Mouse (Mus musculus) liver, embryonic 11.5 days (tissue): ENCODE results near the gene Pdcd2l. TPM values are rescaled to one million over a fixed set of nuclear protein-coding genes. Genes with fewer than 3 reads are reported as not detected.
"Not testable (repeated sequence)": the region's sequence is repeated elsewhere in the genome, so short reads cannot be mapped to it uniquely, and the experiment has no call there.

Experiments
- ATAC-seq: fragments of 200-750 bp; cut with Nextera tagmentation; replicated peaks from 2 replicates; pipeline ENCODE4 v1.8.0; 2017; ENCODE audit warnings: moderate number of reproducible peaks, mild to moderate bottlenecking, moderate TSS enrichment, moderate library complexity; ENCODE audit not compliant: low FRiP score
- DNase-seq: peaks from one replicate; pipeline ENCODE4 v3.0.0-alpha.2; 2017; ENCODE audit warnings: low spot score
- H3K27ac ChIP-seq: fragments of 300-500 bp; sonication (generic); 2 replicates; pipeline ENCODE4 v1.5.1; 2014; ENCODE audit warnings: mild to moderate bottlenecking, low read depth, low read length, control low read depth
- H3K27me3 ChIP-seq: fragments of 300-500 bp; sonication (generic); replicated peaks from 2 replicates; pipeline ENCODE4 v1.6.1; 2014; ENCODE audit warnings: low read length, mixed read lengths; ENCODE audit not compliant: control insufficient read depth, insufficient read depth
- H3K36me3 ChIP-seq: fragments of 300-500 bp; sonication (generic); 2 replicates; pipeline ENCODE4 v1.6.1; 2014; ENCODE audit warnings: mild to moderate bottlenecking, low read length, moderate library complexity, mixed read lengths; ENCODE audit not compliant: control insufficient read depth, insufficient read depth
- H3K4me1 ChIP-seq: fragments of 300-500 bp; sonication (generic); replicated peaks from 2 replicates; pipeline ENCODE4 v1.6.1; 2014; ENCODE audit warnings: low read length, mixed read lengths; ENCODE audit not compliant: control insufficient read depth, insufficient read depth
- H3K4me2 ChIP-seq: fragments of 300-500 bp; sonication (generic); 2 replicates; pipeline ENCODE4 v1.6.1; 2014; ENCODE audit warnings: mild to moderate bottlenecking, control low read depth, moderate library complexity
- H3K4me3 ChIP-seq: fragments of 300-500 bp; sonication (generic); 2 replicates; pipeline ENCODE4 v1.5.1; 2014; ENCODE audit warnings: low read depth, low read length, control low read depth
- H3K9ac ChIP-seq: fragments of 300-500 bp; sonication (generic); 2 replicates; pipeline ENCODE4 v1.6.1; 2014; ENCODE audit warnings: low read depth, low read length, control low read depth
- H3K9me3 ChIP-seq: fragments of 300-500 bp; sonication (generic); 2 replicates; pipeline ENCODE4 v1.6.1; 2016; ENCODE audit warnings: low read length, inconsistent platforms, mixed read lengths; ENCODE audit not compliant: control insufficient read depth
- WGBS: fragments of 180-500 bp; shearing (Covaris S2); extraction: QIAGEN DNeasy Blood & Tissue Kit; methylation state at CpG from one replicate; pipeline ENCODE4 v1.1.7; 2014; 5-methylcytosine and 5-hydroxymethylcytosine counted together
- polyA plus RNA-seq: library from polyadenylated mRNA; unstranded; fragments of >200 nt; fragmentation: Nextera tagmentation; extraction: Ambion mirVana; gene quantifications from 2 replicates; pipeline ENCODE4 v1.2.1, GENCODE M21; 2014

Gene Pdcd2l
- polyA plus RNA-seq, 1 experiment from 2014 or later = 62.8 TPM

GRCm38 (mm10) chr7:34198346-34198745 lies 1.9 kb upstream of the Pdcd2l start:
- H3K4me2 ChIP-seq = no peak overlapping the region
- no peak overlapping the region for H3K9ac ChIP-seq
- ATAC-seq (no peak), DNase-seq (no peak)
- no peak overlapping the region for H3K27ac ChIP-seq
- no peaks in the 10 kb centered on the region for H3K27me3 ChIP-seq
- H3K36me3 ChIP-seq = peaks cover 32% of the 10 kb centered on the region
- 40% methylated on average over 3 of the region's 3 CpGs for WGBS
- H3K4me3 ChIP-seq = no peak overlapping the region
- no peaks in the 10 kb centered on the region for H3K9me3 ChIP-seq
- peaks cover 3% of the 10 kb centered on the region; the same call in 1 of the 2 replicates for H3K4me1 ChIP-seq

DNA sequence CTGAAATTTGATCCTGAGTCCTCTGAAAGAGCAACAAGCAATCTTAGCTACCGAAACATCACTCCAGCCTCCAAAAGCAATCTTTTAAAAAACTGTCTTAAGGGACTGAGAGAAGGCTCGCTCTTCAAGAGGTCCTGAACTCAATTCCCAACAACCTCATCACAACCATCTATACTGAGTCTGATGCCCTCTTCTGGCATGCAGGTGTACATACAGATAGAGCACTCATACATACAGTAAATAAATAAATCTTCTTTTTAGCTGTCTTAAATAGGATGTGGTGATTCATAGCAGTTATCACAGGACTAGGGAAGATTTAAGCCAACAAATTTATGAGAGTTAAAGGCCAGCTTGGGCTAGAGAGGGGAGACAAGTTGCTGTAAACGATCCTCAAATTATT lies 829 bp downstream of the Pdcd2l start:
- no peak overlapping the region for H3K27ac ChIP-seq
- peak overlapping the region; percentile 72 for H3K4me2 ChIP-seq
- peak overlapping the region; percentile 70 for H3K4me3 ChIP-seq
- no peaks in the 10 kb centered on the region for H3K9me3 ChIP-seq
- WGBS = 45% methylated on average over 3 of the region's 3 CpGs
- 0 out of 2 replicates have a peak, but pooled peaks have one; percentile 40 for ATAC-seq
- H3K4me1 ChIP-seq = peaks cover 3% of the 10 kb centered on the region; the same call in 1 of the 2 replicates
- no peak for DNase-seq
- no peaks in the 10 kb centered on the region for H3K27me3 ChIP-seq
- peak overlapping the region; percentile 64 for H3K9ac ChIP-seq
- H3K36me3 ChIP-seq = peaks cover 16% of the 10 kb centered on the region

DNA sequence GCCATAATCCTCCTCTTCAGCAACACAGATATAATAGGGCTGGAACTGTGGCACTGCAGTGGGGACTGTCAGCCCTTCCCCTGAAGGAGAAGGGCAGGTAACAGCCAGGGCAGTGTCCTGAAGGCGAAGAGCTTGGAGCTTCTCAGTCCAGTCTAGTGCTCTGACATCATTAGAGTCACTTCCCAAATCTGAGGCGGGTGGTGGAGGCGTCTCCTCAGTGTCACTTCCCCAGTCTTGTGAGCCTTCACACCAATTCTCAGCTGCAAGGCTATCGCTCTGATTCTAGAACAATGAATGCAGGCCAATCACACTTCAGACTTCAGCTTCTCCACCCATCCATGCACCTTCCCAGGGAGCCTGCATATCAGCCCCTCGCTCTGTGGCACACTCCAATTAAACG lies 3.6 kb downstream of the Pdcd2l start:
- 84% methylated on average over 6 of the region's 6 CpGs for WGBS
- ATAC-seq (no peak), DNase-seq (no peak)
- Histone ChIP-seq H3K36me3 (peaks cover 31% of the 10 kb centered on the region), H3K27me3 (no peaks in the 10 kb centered on the region), H3K4me2 (no peak overlapping the region), H3K9ac (no peak overlapping the region), H3K4me1 (peaks cover 3% of the 10 kb centered on the region), H3K27ac (no peak overlapping the region), H3K9me3 (no peaks in the 10 kb centered on the region), H3K4me3 (no peak overlapping the region)

GRCm38 (mm10) chr7:34189376-34189989 lies 7.0 kb downstream of the Pdcd2l start:
- H3K36me3 ChIP-seq = peaks cover 49% of the 10 kb centered on the region

DNA sequence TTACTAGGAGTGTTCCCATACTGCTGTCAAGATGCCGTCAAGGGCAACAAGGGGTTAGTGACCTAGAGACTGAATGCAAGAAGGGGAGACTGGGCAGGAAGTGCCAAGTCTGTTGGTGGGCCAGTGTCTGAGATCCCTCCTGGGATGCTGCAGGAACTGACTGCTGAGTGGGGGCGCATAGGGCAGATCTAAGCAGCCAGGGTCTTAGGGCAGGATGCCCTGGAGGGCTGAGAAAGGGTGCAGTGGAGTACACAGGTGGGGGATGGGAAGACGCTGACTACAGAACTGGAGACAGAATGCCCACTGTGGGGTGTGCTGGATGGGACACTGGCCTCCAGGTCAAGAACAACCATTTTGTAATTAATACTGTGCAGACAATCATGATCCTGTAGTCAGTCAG lies 12.7 kb downstream of the Pdcd2l start:
- Histone ChIP-seq H3K27me3 (no peaks in the 10 kb centered on the region), H3K4me3 (no peak overlapping the region), H3K4me2 (no peak overlapping the region), H3K9ac (no peak overlapping the region), H3K27ac (no peak overlapping the region), H3K4me1 (no peaks in the 10 kb centered on the region; the same call in 1 of the 2 replicates), H3K9me3 (no peaks in the 10 kb centered on the region), H3K36me3 (peaks cover 31% of the 10 kb centered on the region)
- WGBS = 73% methylated on average over 3 of the region's 3 CpGs
- DNase-seq = no peak
- no peak; the same call in 1 of the 2 replicates for ATAC-seq

More at GRCm38 (mm10) chr7:34189376-34189989, 7.0 kb downstream of the Pdcd2l start:
- Histone ChIP-seq H3K9ac (no peak overlapping the region), H3K9me3 (no peaks in the 10 kb centered on the region), H3K4me2 (no peak overlapping the region), H3K27ac (no peak overlapping the region), H3K27me3 (no peaks in the 10 kb centered on the region), H3K4me3 (no peak overlapping the region), H3K4me1 (no peaks in the 10 kb centered on the region; the same call in 1 of the 2 replicates)
- no peak for DNase-seq
- WGBS = 63% methylated on average over 12 of the region's 12 CpGs
- ATAC-seq = no peak

DNA sequence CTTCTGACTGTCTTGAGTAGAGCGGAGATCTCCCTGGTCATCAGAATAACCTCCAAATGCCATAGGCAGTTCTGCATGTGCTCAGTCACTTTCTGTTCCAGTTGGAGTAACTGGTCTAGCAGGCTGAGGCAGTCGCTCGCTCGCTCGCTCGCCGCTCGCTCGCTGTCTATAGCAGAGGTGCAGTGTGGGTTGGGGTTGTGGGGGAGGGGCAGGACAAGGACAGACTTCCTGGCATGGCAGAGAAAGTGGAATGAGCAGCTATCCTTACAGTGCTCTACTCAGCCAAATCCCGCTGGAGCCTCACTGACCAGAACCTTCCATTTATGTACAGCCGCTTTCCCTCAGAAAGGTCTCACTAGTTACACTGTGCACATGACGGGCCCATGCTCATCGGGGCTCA lies 13.1 kb downstream of the Pdcd2l start:
- DNase-seq (no peak), ATAC-seq (no peak; the same call in 1 of the 2 replicates)
- H3K4me2 ChIP-seq = no peak overlapping the region
- peaks cover 27% of the 10 kb centered on the region; the same call in 1 of the 2 replicates for H3K36me3 ChIP-seq
- H3K4me3 ChIP-seq = no peak overlapping the region
- no peaks in the 10 kb centered on the region for H3K27me3 ChIP-seq
- no peak overlapping the region for H3K27ac ChIP-seq
- no peak overlapping the region for H3K9ac ChIP-seq
- no peaks in the 10 kb centered on the region for H3K9me3 ChIP-seq
- no peaks in the 10 kb centered on the region for H3K4me1 ChIP-seq
- 87% methylated on average over 13 of the region's 13 CpGs for WGBS

DNA sequence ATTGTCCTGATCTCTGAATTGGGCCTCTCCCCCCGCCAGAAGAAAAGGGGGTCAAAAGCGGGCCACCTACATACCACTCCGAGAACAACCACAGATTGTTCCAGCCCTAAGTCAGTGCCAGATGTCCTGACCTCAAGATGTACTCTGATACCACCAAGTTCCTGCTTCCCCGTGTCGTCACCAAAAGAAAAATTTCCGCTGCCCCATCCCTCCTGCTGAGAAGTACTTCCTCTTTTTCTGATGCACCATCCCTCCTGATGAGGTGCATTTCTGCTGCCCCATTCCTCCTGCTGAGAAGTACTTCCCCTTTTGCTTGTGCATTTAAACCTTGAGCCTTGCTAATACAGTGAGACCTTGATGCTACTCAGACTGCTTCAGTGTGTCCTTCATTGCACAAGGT lies 20.2 kb downstream of the Pdcd2l start:
- not testable (repeated sequence) for H3K36me3 ChIP-seq, H3K27ac ChIP-seq, H3K9me3 ChIP-seq, ATAC-seq, DNase-seq, H3K4me1 ChIP-seq, H3K9ac ChIP-seq, H3K4me2 ChIP-seq, H3K4me3 ChIP-seq, H3K27me3 ChIP-seq
- 76% methylated on average over 6 of the region's 6 CpGs for WGBS

DNA sequence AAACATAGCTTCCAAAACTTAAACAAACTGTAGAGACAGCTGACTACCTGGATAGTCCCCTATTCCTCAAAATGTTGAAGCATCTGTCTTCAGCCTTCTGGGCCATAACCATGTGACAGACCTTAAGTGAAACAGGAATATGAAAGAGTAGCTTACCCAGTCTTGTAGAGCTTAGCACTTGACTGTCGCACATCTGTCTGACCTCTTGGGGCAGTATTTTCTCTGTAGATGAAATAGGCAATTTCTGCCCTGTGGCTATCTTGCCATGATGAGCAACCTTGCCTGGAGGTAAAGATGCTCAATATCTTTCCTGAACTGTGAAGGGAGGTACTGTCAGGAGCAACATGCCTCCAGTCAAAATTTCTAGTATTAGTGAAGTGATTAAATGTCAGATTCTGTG lies 24.2 kb downstream of the Pdcd2l start:
- no peak for ATAC-seq
- H3K27ac ChIP-seq = no peak overlapping the region
- no peaks in the 10 kb centered on the region; the same call in 1 of the 2 replicates for H3K4me1 ChIP-seq
- no peak overlapping the region for H3K4me2 ChIP-seq
- H3K36me3 ChIP-seq = no peaks in the 10 kb centered on the region
- no peaks in the 10 kb centered on the region for H3K27me3 ChIP-seq
- no peaks in the 10 kb centered on the region for H3K9me3 ChIP-seq
- 69% methylated on average over 1 of the region's 1 CpGs for WGBS
- no peak for DNase-seq
- no peak overlapping the region for H3K9ac ChIP-seq
- H3K4me3 ChIP-seq = no peak overlapping the region

- peak within 1 kb of the TSS; percentile 80 for H3K4me2 ChIP-seq
- peak within 1 kb of the TSS; percentile 97 for H3K9ac ChIP-seq
- H3K36me3 ChIP-seq = peaks cover 10% of the 10 kb centered on the region
- H3K9me3 ChIP-seq = no peaks in the 10 kb centered on the region
- H3K4me3 ChIP-seq = peak within 1 kb of the TSS; percentile 95
- H3K27me3 ChIP-seq = no peaks in the 10 kb centered on the region
- H3K4me1 ChIP-seq = peaks cover 4% of the 10 kb centered on the region
- DNase-seq (no peak), ATAC-seq (no peak)
- peak within 1 kb of the TSS; percentile 81 for H3K27ac ChIP-seq
- 86% methylated on average over 3 of the region's 3 CpGs for whole genome bisulfite sequencing
Observed at GRCm38 (mm10) chr7:34169454-34169853, 27.0 kb downstream of the Pdcd2l start, which contains the start of gene Uba2. Gene Uba2 (minus strand): TSS chr7:34169599.
